Mouse (Mus musculus) urinary bladder, postnatal 14 days (tissue): Measurements from ENCODE around the gene Dtnb.

ENCODE experiments used
- DNase-seq: peaks from one replicate; pipeline ENCODE4 v3.0.0; 2021; ENCODE audit warnings: low spot score

Dtnb gene

GRCm38 (mm10) chr12:3732623-3733265 lies 160.6 kb downstream of the Dtnb start:
- no peak for DNase-seq

- no peak for DNase-seq
These were observed 161.1 kb downstream of the Dtnb start for GRCm38 (mm10) chr12:3733328-3733727.

- DNase-seq = no peak
These were observed 164.8 kb downstream of the Dtnb start for GRCm38 (mm10) chr12:3737009-3737408.

GRCm38 (mm10) chr12:3738741-3739529 lies 166.8 kb downstream of the Dtnb start:
- DNase-seq = no peak

GRCm38 (mm10) chr12:3739749-3740704 lies 167.8 kb downstream of the Dtnb start:
- DNase-seq = no peak

GRCm38 (mm10) chr12:3740705-3741081 lies 168.5 kb downstream of the Dtnb start:
- DNase-seq = no peak

GRCm38 (mm10) chr12:3745432-3746105 lies 173.4 kb downstream of the Dtnb start:
- peak; percentile 36 for DNase-seq

- no peak for DNase-seq
These were observed 174.2 kb downstream of the Dtnb start for GRCm38 (mm10) chr12:3746369-3746768.

GRCm38 (mm10) chr12:3747583-3747982 lies 175.4 kb downstream of the Dtnb start:
- DNase-seq = no peak

GRCm38 (mm10) chr12:3755522-3755921 lies 183.3 kb downstream of the Dtnb start:
- no peak for DNase-seq

GRCm38 (mm10) chr12:3756216-3756615 lies 184.0 kb downstream of the Dtnb start:
- DNase-seq = no peak

GRCm38 (mm10) chr12:3758127-3758526 lies 185.9 kb downstream of the Dtnb start:
- DNase-seq = no peak

GRCm38 (mm10) chr12:3759419-3759818 lies 187.2 kb downstream of the Dtnb start:
- DNase-seq = peak; percentile 60

GRCm38 (mm10) chr12:3760876-3761590 lies 188.9 kb downstream of the Dtnb start:
- no peak for DNase-seq

- DNase-seq = peak; percentile 32
These were observed 189.6 kb downstream of the Dtnb start for GRCm38 (mm10) chr12:3761591-3762295.

GRCm38 (mm10) chr12:3764191-3764804 lies 192.1 kb downstream of the Dtnb start:
- no peak for DNase-seq

- DNase-seq = no peak
These were observed 195.2 kb downstream of the Dtnb start for GRCm38 (mm10) chr12:3767360-3767759.

GRCm38 (mm10) chr12:3768391-3768790 lies 196.2 kb downstream of the Dtnb start:
- DNase-seq = no peak

- no peak for DNase-seq
These were observed 198.4 kb downstream of the Dtnb start for GRCm38 (mm10) chr12:3770546-3770945.

GRCm38 (mm10) chr12:3771080-3771479 lies 198.9 kb downstream of the Dtnb start:
- no peak for DNase-seq
